Mouse (Mus musculus) G1E (cell line): ENCODE data around the gene Srarp. TPM values are rescaled to one million over a fixed set of nuclear protein-coding genes. Genes with fewer than 3 reads are reported as not detected.

ENCODE experiments used
- ATAC-seq: 2 replicates; pipeline ENCODE4 v1.8.0; 2016; ENCODE audit warnings: mild to moderate bottlenecking; ENCODE audit not compliant: insufficient number of reproducible peaks, poor library complexity, low FRiP score, severe bottlenecking; ENCODE audit errors: extremely low read depth
- DNase-seq: peaks from one replicate; pipeline ENCODE4 v3.0.0; 2012; ENCODE audit warnings: low spot score
- H3K27me3 ChIP-seq: 2 replicates; pipeline ENCODE4 v1.6.1; 2012; ENCODE audit warnings: mild to moderate bottlenecking, low read length, inconsistent platforms; ENCODE audit not compliant: insufficient read depth
- H3K36me3 ChIP-seq: replicated peaks from 2 replicates; pipeline ENCODE3; 2012; ENCODE audit warnings: mild to moderate bottlenecking, inconsistent platforms
- H3K4me1 ChIP-seq: 2 replicates; pipeline ENCODE4 v1.6.1; 2012; ENCODE audit warnings: low read depth, low read length, inconsistent platforms, mixed read lengths; ENCODE audit not compliant: insufficient read depth
- H3K4me3 ChIP-seq: 2 replicates; pipeline ENCODE4 v1.5.1; 2012; ENCODE audit warnings: low read depth, mild to moderate bottlenecking, inconsistent platforms, low read length, moderate library complexity, mixed read lengths
- H3K9me3 ChIP-seq: replicated peaks from 2 replicates; pipeline ENCODE4 v1.6.1; 2012; ENCODE audit warnings: inconsistent platforms
- CTCF ChIP-seq: IDR thresholded peaks from 2 replicates; pipeline ENCODE4 v1.5.1; 2012; ENCODE audit warnings: low read depth, low read length, inconsistent platforms, mixed read lengths
- GATA1 ChIP-seq: IDR thresholded peaks from 2 replicates; pipeline ENCODE4 v1.6.1; 2012; ENCODE audit warnings: borderline replicate concordance, low read length, inconsistent platforms, mixed read lengths
- GATA2 ChIP-seq: IDR thresholded peaks from 2 replicates; pipeline ENCODE4 v1.6.1; 2012; ENCODE audit warnings: low read depth, low read length, inconsistent platforms, borderline replicate concordance
- POLR2AphosphoS5 ChIP-seq: IDR thresholded peaks from 2 replicates; pipeline ENCODE4 v1.6.1; 2012; ENCODE audit warnings: low read depth, low read length, inconsistent platforms; ENCODE audit not compliant: insufficient replicate concordance
- TAL1 ChIP-seq: conservative IDR thresholded peaks from 2 replicates; pipeline ENCODE4 v1.6.1; 2012; ENCODE audit warnings: low read depth, low read length, inconsistent platforms, mixed read lengths
- polyA plus RNA-seq: library from polyadenylated mRNA; stranded (reverse); fragments of >175 nt; gene quantifications from 2 replicates; pipeline ENCODE4 v1.2.3, GENCODE M21; 2012
- total RNA-seq, 2 experiments: library from RNA; stranded (forward) in 1 of 2; stranded (reverse) in 1 of 2; fragments of 200-1000 nt in 1 of 2; fragments of >200 nt in 1 of 2; fragmentation: Nextera tagmentation in 1 of 2; gene quantifications; 2 replicates each; pipeline ENCODE4 v1.2.3; 2014 to 2017

The Srarp gene
- total and polyA plus RNA-seq, 3 experiments: not detected

DNA sequence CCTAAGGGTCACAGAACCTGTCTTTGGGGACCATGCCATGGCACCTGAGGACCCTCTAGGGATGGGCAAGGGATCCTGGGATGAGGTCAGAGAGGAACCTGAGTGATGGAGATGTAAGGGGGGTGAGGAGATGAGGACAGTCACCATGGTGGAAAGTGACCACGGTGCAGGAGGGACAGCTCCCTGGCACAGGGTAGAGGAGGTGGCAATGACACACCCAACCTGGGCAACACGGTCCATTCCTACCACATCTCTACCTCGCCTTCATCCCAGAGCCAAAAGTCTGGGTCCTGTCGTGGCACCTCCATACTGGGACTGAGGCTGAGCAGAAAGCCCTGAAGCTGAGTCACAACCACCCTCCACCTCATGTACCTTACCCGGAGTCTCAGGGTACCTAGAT is 13.1 kb downstream of the Srarp start:
- Histone ChIP-seq H3K36me3 (no peaks in the 10 kb centered on the region), H3K4me1 (no peaks in the 10 kb centered on the region), H3K9me3 (no peaks in the 10 kb centered on the region), H3K4me3 (no peak overlapping the region), H3K27me3 (peaks cover 33% of the 10 kb centered on the region; the same call in 1 of the 2 replicates)
- ATAC-seq (no peak), DNase-seq (no peak)
- no peak for TF ChIP-seq GATA1
- TF ChIP-seq GATA2: no peak
- TF ChIP-seq CTCF: no peak
- TF ChIP-seq POLR2AphosphoS5: no peak
- TF ChIP-seq TAL1: no peak

- H3K36me3 ChIP-seq: no peaks in the 10 kb centered on the region
- H3K9me3 ChIP-seq: no peaks in the 10 kb centered on the region
- no peak for DNase-seq
- TF ChIP-seq CTCF: no peak
- no peak for TF ChIP-seq POLR2AphosphoS5
- TF ChIP-seq GATA1: no peak
- TF ChIP-seq TAL1: no peak
- no peak for TF ChIP-seq GATA2
- ATAC-seq: no peak
- peaks cover 36% of the 10 kb centered on the region; the same call in 1 of the 2 replicates for H3K27me3 ChIP-seq
- no peaks in the 10 kb centered on the region for H3K4me1 ChIP-seq
- H3K4me3 ChIP-seq: no peak overlapping the region
Measured at GRCm38 (mm10) chr4:141421423-141421822, 14.5 kb downstream of the Srarp start.

GRCm38 (mm10) chr4:141420886-141421285 is 15.0 kb downstream of the Srarp start:
- Histone ChIP-seq H3K27me3 (peaks cover 39% of the 10 kb centered on the region; the same call in 1 of the 2 replicates), H3K9me3 (no peaks in the 10 kb centered on the region), H3K36me3 (no peaks in the 10 kb centered on the region), H3K4me3 (no peak overlapping the region), H3K4me1 (no peaks in the 10 kb centered on the region)
- no peak for TF ChIP-seq GATA1
- no peak for TF ChIP-seq CTCF
- TF ChIP-seq TAL1: no peak
- TF ChIP-seq GATA2: no peak
- no peak for TF ChIP-seq POLR2AphosphoS5
- no peak for DNase-seq
- ATAC-seq: no peak

GRCm38 (mm10) chr4:141420192-141420829 is 15.6 kb downstream of the Srarp start, which contains the start of gene Hspb7:
TSS of gene Hspb7 (plus strand) at chr4:141420779.
- no peak for DNase-seq
- no peak for TF ChIP-seq GATA1
- TF ChIP-seq POLR2AphosphoS5: no peak
- TF ChIP-seq GATA2: no peak
- TF ChIP-seq TAL1: no peak
- no peak for TF ChIP-seq CTCF
- Histone ChIP-seq H3K4me1 (no peaks in the 10 kb centered on the region), H3K9me3 (no peaks in the 10 kb centered on the region), H3K27me3 (peaks cover 41% of the 10 kb centered on the region; the same call in 1 of the 2 replicates), H3K4me3 (no peak within 1 kb of the TSS), H3K36me3 (no peaks in the 10 kb centered on the region)
- no peak for ATAC-seq

DNA sequence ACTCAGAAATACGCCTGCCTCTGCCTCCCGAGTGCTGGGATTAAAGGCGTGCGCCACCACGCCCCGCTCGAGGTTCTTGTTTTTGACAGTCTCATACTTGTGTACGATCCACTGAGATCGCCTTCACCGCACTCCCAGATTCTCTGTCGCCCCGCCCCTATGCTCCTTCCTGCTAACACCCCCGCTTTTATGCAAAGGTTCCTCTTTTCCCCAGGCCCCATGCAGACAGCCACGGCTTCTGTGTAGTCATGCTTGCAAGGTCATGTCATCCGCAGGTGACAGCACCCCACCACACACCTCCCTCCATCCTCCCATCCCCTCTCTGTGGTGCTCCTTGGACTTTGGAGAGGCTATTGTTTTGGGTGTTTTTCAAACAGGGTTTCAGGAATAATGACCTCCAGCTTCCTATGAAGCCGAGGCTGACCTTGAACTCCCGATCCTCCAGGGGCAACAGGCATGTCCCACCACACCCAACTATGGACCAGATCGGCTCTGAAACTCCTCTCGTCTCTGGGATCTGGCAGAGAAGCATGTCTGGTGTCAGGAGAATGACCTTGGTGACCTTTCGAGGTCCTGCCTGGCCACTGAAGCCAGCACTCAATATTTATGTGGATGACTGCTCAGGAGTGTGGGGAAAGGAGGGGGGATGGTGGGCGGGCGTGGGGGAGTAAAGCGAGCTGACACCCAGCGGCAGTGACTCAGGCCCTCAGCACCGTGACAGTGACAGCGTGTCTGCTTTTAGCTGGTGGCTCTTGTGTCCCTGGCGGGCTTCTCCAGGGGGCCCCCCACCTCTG is 16.3 kb downstream of the Srarp start:
- no peak for DNase-seq
- peaks cover 41% of the 10 kb centered on the region; the same call in 1 of the 2 replicates for H3K27me3 ChIP-seq
- H3K4me3 ChIP-seq: no peak overlapping the region
- TF ChIP-seq GATA1 (no peak), POLR2AphosphoS5 (no peak), TAL1 (no peak), CTCF (no peak), GATA2 (no peak)
- ATAC-seq: no peak
- no peaks in the 10 kb centered on the region for H3K9me3 ChIP-seq
- H3K36me3 ChIP-seq: no peaks in the 10 kb centered on the region
- H3K4me1 ChIP-seq: no peaks in the 10 kb centered on the region

DNA sequence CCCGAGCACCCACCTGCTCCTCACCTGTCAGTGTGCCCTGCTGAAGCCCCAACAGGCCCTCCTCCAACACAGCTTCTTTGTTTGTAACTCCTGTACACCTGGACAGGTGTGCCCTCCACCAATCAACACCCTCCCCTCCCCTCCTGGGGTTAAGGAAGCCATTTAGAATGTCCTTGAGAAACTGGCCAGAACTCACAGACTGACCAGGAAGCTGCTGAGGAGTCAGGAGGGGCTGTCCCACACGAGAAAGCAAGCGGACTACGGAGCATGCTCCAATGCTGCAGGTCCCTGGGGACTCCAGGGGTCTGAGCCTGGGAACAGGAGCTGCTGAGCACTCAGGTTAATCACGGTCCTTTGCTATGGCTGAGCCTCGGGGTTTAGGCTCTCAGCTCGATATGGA is 20.0 kb downstream of the Srarp start, which contains the start of gene Clcnkb:
Gene Clcnkb (minus strand): TSS at position 91 of the 400 bp plus-strand sequence.
- Histone ChIP-seq H3K9me3 (no peaks in the 10 kb centered on the region), H3K36me3 (no peaks in the 10 kb centered on the region), H3K4me1 (0 out of 2 replicates have a peak, but pooled peaks cover 3% of the 10 kb centered on the region), H3K27me3 (peaks cover 30% of the 10 kb centered on the region), H3K4me3 (no peak within 1 kb of the TSS)
- no peak for DNase-seq
- no peak for ATAC-seq
- no peak for TF ChIP-seq POLR2AphosphoS5
- no peak for TF ChIP-seq TAL1
- TF ChIP-seq GATA1: no peak
- no peak for TF ChIP-seq CTCF
- no peak for TF ChIP-seq GATA2
